Mouse (Mus musculus) adrenal gland (tissue): ENCODE results near the gene Gm10577.

Source experiments
- intact Hi-C: fragments of 180-260 bp; cut with DNase I; formaldehyde crosslinking; loops from one replicate; pipeline ENCODE4 v1.15.1; 2025
- long read RNA-seq, 2 experiments: library from polyadenylated mRNA; unstranded; transcript quantifications; one replicate each; pipeline ENCODE4 v2.0.0; 2020; ENCODE audit warnings: borderline replicate concordance in 1 of 2; ENCODE audit not compliant: insufficient replicate concordance in 1 of 2

Gene Gm10577
- long read RNA-seq, experiment 1: 0 reads
- long read RNA-seq, experiment 2: 0 reads

GRCm38 (mm10) chr4:101020596-101020995, at the start of gene Gm10577:
Gm10577 (minus strand) TSS chr4:101020696.
- intact Hi-C loops: no loop called here

GRCm38 (mm10) chr4:101069154-101069971, 48.9 kb upstream of the Gm10577 start:
- intact Hi-C loops: no loop called here

- intact Hi-C loops: no loop called here
Measured at GRCm38 (mm10) chr4:101068786-101069153, 48.3 kb upstream of the Gm10577 start, which contains the start of gene Raver2. Raver2 (plus strand) TSS chr4:101068983.

GRCm38 (mm10) chr4:101066401-101066800, 45.9 kb upstream of the Gm10577 start:
- intact Hi-C loops: no loop called here

GRCm38 (mm10) chr4:101062146-101062545, 41.6 kb upstream of the Gm10577 start:
- intact Hi-C loops: no loop called here

GRCm38 (mm10) chr4:101046576-101046975, 26.1 kb upstream of the Gm10577 start:
- intact Hi-C loops: no loop called here

GRCm38 (mm10) chr4:101044149-101044548, 23.7 kb upstream of the Gm10577 start:
- intact Hi-C loops: no loop called here

- intact Hi-C loops: no loop called here
Measured at GRCm38 (mm10) chr4:101043691-101044090, 23.2 kb upstream of the Gm10577 start.

GRCm38 (mm10) chr4:101037156-101037555, 16.7 kb upstream of the Gm10577 start:
- intact Hi-C loops: no loop called here

GRCm38 (mm10) chr4:101035131-101035530, 14.6 kb upstream of the Gm10577 start:
- intact Hi-C loops: no loop called here

- intact Hi-C loops: no loop called here
Measured at GRCm38 (mm10) chr4:101033047-101033446, 12.6 kb upstream of the Gm10577 start.

GRCm38 (mm10) chr4:101027852-101028411, 7.4 kb upstream of the Gm10577 start:
- intact Hi-C loops: no loop called here

- intact Hi-C loops: no loop called here
Measured at GRCm38 (mm10) chr4:101026995-101027394, 6.5 kb upstream of the Gm10577 start.

- intact Hi-C loops: no loop called here
Measured at GRCm38 (mm10) chr4:101026566-101026965, 6.1 kb upstream of the Gm10577 start.

- intact Hi-C loops: no loop called here
Measured at GRCm38 (mm10) chr4:101017806-101018205, 2.7 kb downstream of the Gm10577 start.

- intact Hi-C loops: loop anchor here (10.0 kb wide), 1 partner anchor 316 kb away; no protein-coding TSS in a partner anchor
Measured at GRCm38 (mm10) chr4:101009092-101009491, 11.4 kb downstream of the Gm10577 start.

GRCm38 (mm10) chr4:101008362-101008769, 12.1 kb downstream of the Gm10577 start:
- intact Hi-C loops: loop anchor here (10.0 kb wide), 1 partner anchor 316 kb away; no protein-coding TSS in a partner anchor

- intact Hi-C loops: loop anchor here (10.0 kb wide), 1 partner anchor 322 kb away; no protein-coding TSS in a partner anchor
Measured at GRCm38 (mm10) chr4:101002961-101003360, 17.5 kb downstream of the Gm10577 start.

- intact Hi-C loops: loop anchor here (10.0 kb wide), 1 partner anchor 324 kb away; no protein-coding TSS in a partner anchor
Measured at GRCm38 (mm10) chr4:101001073-101001472, 19.4 kb downstream of the Gm10577 start.

GRCm38 (mm10) chr4:101000622-101001021, 19.9 kb downstream of the Gm10577 start:
- intact Hi-C loops: loop anchor here (10.0 kb wide), 1 partner anchor 324 kb away; no protein-coding TSS in a partner anchor

- intact Hi-C loops: loop anchor here (2.0 kb wide), 1 partner anchor 146 kb away; no protein-coding TSS in a partner anchor
Measured at GRCm38 (mm10) chr4:100998906-100999305, 21.6 kb downstream of the Gm10577 start.

GRCm38 (mm10) chr4:100998145-100998544, 22.4 kb downstream of the Gm10577 start:
- intact Hi-C loops: loop anchor here (2.0 kb wide), 1 partner anchor 147 kb away; no protein-coding TSS in a partner anchor
